Mouse (Mus musculus) cerebellum, adult 2 months (tissue): ENCODE results near the gene 4930404N11Rik. TPM values are rescaled to one million over a fixed set of nuclear protein-coding genes. Genes with fewer than 3 reads are reported as not detected.

Source experiments
- DNase-seq, 2 experiments: peaks; one replicate each; pipeline ENCODE4 v3.0.0; 2021
- H3K27ac ChIP-seq: fragments of 200-500 bp; 2 replicates; pipeline ENCODE4 v1.5.1; 2012; ENCODE audit warnings: low read length, control low read depth, inconsistent platforms; ENCODE audit not compliant: insufficient read depth
- H3K27me3 ChIP-seq: fragments of 200-500 bp; 2 replicates; pipeline ENCODE4 v1.6.1; 2012; ENCODE audit warnings: inconsistent platforms, mild to moderate bottlenecking, low read length, moderate library complexity; ENCODE audit not compliant: control insufficient read depth, insufficient read depth
- H3K4me1 ChIP-seq: fragments of 200-500 bp; 2 replicates; pipeline ENCODE4 v1.6.1; 2011; ENCODE audit warnings: low read length; ENCODE audit not compliant: control insufficient read depth, insufficient read depth
- H3K4me3 ChIP-seq: fragments of 200-500 bp; replicated peaks from 2 replicates; pipeline ENCODE3; 2011; ENCODE audit warnings: mild to moderate bottlenecking, low read depth, low read length, control low read depth; ENCODE audit not compliant: insufficient read depth
- CTCF ChIP-seq: fragments of 200-500 bp; IDR thresholded peaks from 2 replicates; pipeline ENCODE4 v1.5.1; 2011; ENCODE audit warnings: low read depth, mild to moderate bottlenecking, control low read depth, low read length, moderate library complexity, borderline replicate concordance; ENCODE audit not compliant: insufficient read depth
- POLR2A ChIP-seq: fragments of 200-500 bp; IDR thresholded peaks from 2 replicates; pipeline ENCODE4 v1.6.1; 2011; ENCODE audit warnings: low read length, control low read depth, borderline replicate concordance; ENCODE audit not compliant: insufficient read depth
- WGBS: fragments of 180-500 bp; shearing (Covaris S2); methylation state at CpG from one replicate; pipeline ENCODE4 v1.1.7; 2018; 5-methylcytosine and 5-hydroxymethylcytosine counted together
- polyA plus RNA-seq: library from polyadenylated mRNA; depleted of rRNA; stranded (reverse); fragments of >200 nt; gene quantifications from 2 replicates; pipeline ENCODE4 v1.2.3, GENCODE M21; 2012; rRNA removed

The 4930404N11Rik gene
- 0.24 and 0.36 TPM in 2 replicates for polyA plus RNA-seq

DNA sequence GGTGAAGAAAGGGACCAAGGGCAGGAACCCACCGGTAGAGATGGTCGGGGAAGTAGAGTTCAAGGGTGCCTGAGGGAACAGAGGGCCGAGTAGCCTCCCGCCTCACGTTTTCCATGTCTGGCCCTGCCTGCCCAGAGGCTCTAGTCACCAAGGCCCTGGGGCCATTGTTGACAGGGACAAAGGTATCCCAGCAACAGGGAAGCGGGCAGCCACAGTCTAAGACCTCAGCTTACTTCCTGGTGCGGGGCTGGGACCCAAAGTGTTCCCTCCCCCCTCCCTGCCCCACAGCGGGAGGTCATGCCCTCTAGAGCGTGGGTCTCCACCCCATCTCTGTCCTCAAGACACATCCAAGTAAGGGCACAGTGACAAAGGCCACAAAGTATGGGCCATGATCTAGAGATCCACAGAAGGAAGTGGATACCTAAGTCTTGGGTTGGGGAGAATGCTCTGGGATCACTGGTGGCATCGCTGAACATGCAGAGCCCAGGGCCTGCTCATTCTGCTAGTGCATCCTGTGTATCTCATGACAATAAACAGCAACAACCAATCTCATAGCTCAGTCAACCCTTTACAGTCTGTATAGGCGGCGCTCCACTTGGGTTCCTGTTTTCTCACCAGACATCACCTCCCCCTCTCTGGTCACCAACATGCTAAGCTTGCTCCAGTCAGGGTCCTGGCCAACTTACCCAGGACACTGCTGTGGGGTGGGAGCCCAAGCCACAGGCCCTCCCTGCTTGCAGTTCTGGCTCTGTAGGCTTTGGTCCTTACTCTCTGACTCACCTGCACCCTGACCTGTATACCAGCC is at the start of gene 4930404N11Rik:
Gene 4930404N11Rik (minus strand): TSS at position 145 of the 805 bp plus-strand sequence.
- H3K27ac ChIP-seq: no peak within 1 kb of the TSS

DNA sequence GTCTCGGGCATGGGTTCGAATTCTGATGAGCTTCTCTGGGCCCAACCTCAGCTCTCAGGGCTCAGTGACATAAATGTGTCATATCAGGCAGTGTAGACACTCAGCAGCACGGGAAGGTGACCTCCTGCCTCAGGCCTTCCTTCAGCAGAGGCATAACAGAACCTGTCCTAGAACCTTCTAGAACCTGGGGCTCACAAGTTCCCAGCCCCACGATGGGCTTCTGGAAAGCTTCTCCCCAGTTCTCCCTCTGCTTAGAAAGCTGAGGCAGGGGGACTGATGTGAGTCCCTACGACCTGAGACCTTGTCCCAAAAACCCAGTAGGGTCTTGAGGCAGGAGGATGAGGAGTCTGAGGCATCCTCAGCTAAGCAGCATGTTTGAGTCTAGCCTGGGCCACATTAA is 49.5 kb upstream of the 4930404N11Rik start:
- Histone ChIP-seq H3K27me3 (no peaks in the 10 kb centered on the region), H3K27ac (peak overlapping the region; percentile 99), H3K4me1 (peaks cover 95% of the 10 kb centered on the region), H3K4me3 (no peak overlapping the region)
- DNase-seq: no peak
- 63% methylated on average over 5 of the region's 5 CpGs for WGBS
- TF ChIP-seq CTCF (no peak), POLR2A (no peak)

More for the DNA sequence above, at the start of gene 4930404N11Rik:
- H3K4me3 ChIP-seq: no peak within 1 kb of the TSS
- no peak for DNase-seq
- TF ChIP-seq CTCF: no peak
- TF ChIP-seq POLR2A: no peak
- no peaks in the 10 kb centered on the region for H3K27me3 ChIP-seq
- whole genome bisulfite sequencing: 44% methylated on average over 12 of the region's 12 CpGs
- peaks cover 15% of the 10 kb centered on the region for H3K4me1 ChIP-seq

DNA sequence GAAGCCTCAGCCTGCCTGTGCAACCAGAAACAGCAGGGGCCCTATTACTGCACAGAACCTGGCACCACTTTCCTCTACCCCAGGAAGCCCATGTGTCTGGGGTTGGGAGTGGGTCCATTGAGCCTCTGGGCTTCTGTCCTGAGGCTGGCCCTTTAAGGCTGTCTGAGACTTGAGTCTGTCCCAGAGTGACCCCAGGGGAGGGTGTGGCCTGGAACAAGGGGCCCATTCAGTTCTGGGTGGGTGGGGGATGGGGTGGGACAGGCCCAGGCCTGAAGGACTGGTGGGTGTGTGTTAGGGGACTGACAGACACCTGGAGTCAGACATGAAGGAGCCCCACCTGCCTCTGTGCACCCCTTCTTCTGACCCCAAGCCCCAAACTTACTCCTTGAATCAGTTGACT is 49.1 kb upstream of the 4930404N11Rik start:
- H3K4me3 ChIP-seq: no peak overlapping the region
- no peaks in the 10 kb centered on the region for H3K27me3 ChIP-seq
- TF ChIP-seq CTCF (no peak), POLR2A (no peak)
- DNase-seq: no peak
- peaks cover 95% of the 10 kb centered on the region for H3K4me1 ChIP-seq
- peak overlapping the region; percentile 99 for H3K27ac ChIP-seq

DNA sequence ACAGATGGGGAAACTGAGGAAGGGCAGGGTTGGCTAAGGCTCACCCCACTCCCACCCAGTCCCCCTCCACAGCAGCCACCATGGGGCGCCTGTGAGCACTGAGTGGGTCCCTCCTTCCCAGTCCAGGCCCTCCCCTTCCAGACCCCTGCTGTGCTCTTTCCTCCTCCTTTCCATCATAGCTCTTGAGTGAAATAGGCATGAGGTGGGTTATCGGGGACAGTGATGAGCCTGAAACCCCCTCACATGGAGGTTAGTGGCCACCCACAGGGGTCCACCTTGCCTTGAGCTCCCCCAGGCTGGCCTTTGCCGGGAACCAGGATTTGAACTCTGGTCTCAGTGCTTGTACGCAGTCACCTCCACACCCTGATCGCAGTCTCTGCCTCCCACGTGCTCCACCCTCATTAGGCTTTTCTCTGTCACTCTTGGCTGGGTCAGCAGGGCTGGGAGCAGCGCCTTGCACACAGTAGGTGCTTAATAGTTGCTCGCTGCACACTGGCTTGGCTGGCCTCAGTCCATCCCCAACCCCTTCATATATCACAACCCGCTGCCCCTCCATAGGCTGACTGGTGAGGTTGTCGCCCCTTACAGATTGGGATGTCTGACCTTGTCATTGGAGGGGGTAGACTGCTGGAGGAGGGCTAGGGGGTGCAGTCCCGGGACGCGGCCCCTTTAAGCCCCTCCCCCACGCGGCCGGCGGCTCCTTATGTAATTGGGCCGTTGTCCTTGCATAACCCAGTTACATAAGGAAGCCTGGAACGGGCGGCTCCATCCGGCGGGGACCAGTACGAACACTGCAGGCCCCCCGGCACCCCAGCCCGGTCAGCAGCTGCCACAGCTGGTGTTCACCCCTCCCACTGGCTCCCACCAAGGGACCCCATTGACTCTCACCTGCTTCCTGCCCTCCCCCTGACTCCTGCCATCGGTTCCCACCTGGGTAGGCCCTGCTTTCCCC is 48.0 kb upstream of the 4930404N11Rik start:
- DNase-seq: peak; percentile 86 to 88
- peaks cover 94% of the 10 kb centered on the region for H3K4me1 ChIP-seq
- WGBS: 14% methylated on average over 26 of the region's 26 CpGs
- H3K27me3 ChIP-seq: no peaks in the 10 kb centered on the region
- peak; percentile 39; the same call in 1 of the 2 replicates for TF ChIP-seq POLR2A
- TF ChIP-seq CTCF: 0 out of 2 replicates have a peak, but pooled peaks have one; percentile 11
- H3K4me3 ChIP-seq: peak overlapping the region; percentile 28
- peak overlapping the region; percentile 99 for H3K27ac ChIP-seq

DNA sequence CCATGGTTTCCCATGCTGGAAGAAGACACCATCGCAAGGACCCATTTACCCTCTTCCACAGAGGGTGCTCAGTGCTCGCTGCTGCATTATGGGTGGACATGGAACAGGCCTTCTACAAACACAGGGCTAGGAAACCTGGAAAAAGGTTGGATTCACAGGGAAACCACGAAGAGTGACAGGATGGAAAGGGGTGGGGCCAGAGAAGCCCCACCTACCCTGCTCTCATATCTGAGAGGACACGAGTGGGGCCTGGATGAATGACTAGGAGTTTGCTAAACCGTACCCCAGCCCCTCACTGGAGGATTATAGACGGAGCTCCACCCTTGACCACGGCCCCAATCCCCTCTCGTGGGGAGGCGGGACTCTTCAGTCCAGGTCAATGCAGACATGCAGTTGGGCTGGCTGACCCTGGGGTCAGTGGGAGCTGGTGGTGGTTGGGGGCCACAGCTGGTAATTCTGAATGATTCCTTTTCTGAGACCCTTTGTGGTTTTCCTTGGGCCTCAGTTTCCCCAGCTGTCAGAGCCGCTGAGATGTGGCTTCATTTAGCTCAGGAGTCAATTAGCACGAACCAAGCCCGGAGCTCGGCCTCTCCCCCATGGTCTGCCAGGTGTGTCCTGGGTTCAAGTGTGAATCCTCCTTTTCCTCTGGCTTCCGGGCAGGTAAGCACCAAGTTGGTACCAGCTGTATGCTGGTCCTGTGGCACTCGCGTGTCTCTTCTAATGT is 47.1 kb upstream of the 4930404N11Rik start:
- Histone ChIP-seq H3K27me3 (no peaks in the 10 kb centered on the region), H3K4me3 (peak overlapping the region; percentile 1), H3K27ac (peak overlapping the region; percentile 99), H3K4me1 (peaks cover 94% of the 10 kb centered on the region)
- WGBS: 38% methylated on average over 16 of the region's 16 CpGs
- peak; percentile 44 to 66 for DNase-seq
- TF ChIP-seq CTCF: no peak

DNA sequence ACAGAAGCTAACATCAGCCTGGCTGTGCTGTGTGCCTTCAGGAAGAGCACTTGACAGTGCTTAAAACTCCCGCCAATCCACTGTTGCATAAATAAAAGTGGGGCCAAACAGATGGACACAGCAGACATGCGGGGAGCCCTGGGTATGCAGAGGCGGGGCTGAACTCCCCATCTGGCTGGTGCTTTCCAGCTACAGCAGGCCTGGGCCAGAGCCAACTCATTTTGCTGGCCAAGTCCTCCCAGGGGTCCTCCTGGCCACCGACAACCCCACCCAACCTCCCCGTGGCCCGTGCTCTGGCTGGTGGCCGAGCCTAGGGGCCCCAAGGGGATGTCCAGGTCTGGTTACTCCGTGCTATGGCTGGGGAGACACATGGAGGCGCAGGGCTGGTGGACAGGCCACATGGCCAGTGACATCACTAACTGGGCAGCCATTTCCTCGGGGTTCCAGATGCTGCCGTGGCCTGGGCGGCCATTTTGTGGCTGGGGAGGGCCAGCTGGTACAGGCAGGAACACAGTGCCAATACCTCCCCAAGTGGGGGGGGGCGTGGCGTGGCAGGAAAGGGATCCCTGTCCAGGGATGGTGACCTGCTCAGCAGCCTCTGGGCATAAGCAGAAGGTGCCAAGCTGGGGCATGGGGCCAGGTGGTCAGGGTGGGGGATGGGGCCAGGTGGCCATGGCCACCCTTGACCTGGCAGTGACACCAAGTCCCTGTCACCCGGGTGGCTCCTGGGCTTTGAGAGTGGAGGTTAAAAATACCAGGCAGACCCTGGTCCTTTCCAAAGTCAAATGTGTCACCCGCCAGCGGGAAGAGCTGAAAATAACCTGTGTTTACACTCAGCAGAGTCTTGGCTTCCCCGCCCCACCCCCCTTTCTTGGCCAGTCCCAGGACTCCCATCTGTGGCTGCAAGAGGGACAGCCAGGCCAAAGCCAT is 46.1 kb upstream of the 4930404N11Rik start:
- peaks cover 95% of the 10 kb centered on the region for H3K4me1 ChIP-seq

DNA sequence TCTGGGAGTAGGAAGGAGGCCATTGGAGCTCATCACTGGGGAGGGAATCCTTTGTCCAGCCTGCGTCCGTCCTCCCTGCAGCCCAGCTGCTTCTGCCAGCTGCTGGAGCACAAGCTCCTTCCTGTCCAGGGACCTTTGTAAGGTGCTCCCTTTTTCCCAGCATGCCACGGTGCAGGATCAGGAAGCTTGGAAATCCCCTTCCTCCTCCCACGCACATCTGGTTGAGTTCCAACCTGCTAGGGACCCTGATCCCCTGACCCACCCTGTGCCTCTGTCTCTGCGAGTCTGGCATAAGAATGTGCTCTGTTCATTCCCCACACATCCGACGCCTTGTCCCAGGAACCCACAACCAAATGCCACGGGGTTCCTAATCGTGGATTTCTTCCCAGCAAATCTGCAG is 45.4 kb upstream of the 4930404N11Rik start:
- WGBS: 15% methylated on average over 9 of the region's 9 CpGs
- H3K4me3 ChIP-seq: no peak overlapping the region
- H3K27me3 ChIP-seq: no peaks in the 10 kb centered on the region
- no peak for DNase-seq
- peaks cover 96% of the 10 kb centered on the region for H3K4me1 ChIP-seq
- no peak for TF ChIP-seq CTCF
- TF ChIP-seq POLR2A: no peak
- peak overlapping the region; percentile 99 for H3K27ac ChIP-seq

More for the DNA sequence above, 46.1 kb upstream of the 4930404N11Rik start:
- 2% methylated on average over 18 of the region's 18 CpGs for WGBS
- Histone ChIP-seq H3K27me3 (no peaks in the 10 kb centered on the region), H3K4me3 (peak overlapping the region; percentile 1), H3K27ac (peak overlapping the region; percentile 99)
- TF ChIP-seq POLR2A (no peak), CTCF (no peak)
- peak; percentile 93 to 94 for DNase-seq
